Mouse (Mus musculus) olfactory bulb, adult 2 months (tissue): ENCODE measurements around the gene Lpar1.

ENCODE experiments used
- CTCF ChIP-seq: fragments of 200-500 bp; IDR thresholded peaks from 2 replicates; pipeline ENCODE4 v1.5.1; 2012; ENCODE audit warnings: low read depth, mild to moderate bottlenecking, low read length, moderate library complexity; ENCODE audit not compliant: insufficient read depth
- POLR2A ChIP-seq: fragments of 200-500 bp; IDR thresholded peaks from 2 replicates; pipeline ENCODE4 v1.6.1; 2012; ENCODE audit warnings: mild to moderate bottlenecking, low read depth, low read length, moderate library complexity; ENCODE audit not compliant: insufficient read depth

- TF ChIP-seq CTCF, result no peak
- TF ChIP-seq POLR2A, result no peak
Measured at GRCm38 (mm10) chr4:58438654-58439053, 115.0 kb downstream of the Lpar1 start.
